Mouse (Mus musculus) forebrain, embryonic 11.5 days (tissue): ENCODE results near the gene Samd11. TPM values are rescaled to one million over a fixed set of nuclear protein-coding genes. Genes with fewer than 3 reads are reported as not detected.

Experiments
- ATAC-seq: fragments of 200-750 bp; cut with Nextera tagmentation; replicated peaks from 2 replicates; pipeline ENCODE4 v1.8.0; 2017; ENCODE audit warnings: moderate TSS enrichment; ENCODE audit not compliant: low FRiP score
- DNase-seq: peaks from one replicate; pipeline ENCODE4 v3.0.0-alpha.2; 2017; ENCODE audit warnings: low spot score
- H3K27ac ChIP-seq: fragments of 300-500 bp; sonication (generic); 2 replicates; pipeline ENCODE4 v1.5.1; 2014; ENCODE audit warnings: low read depth, low read length
- H3K27me3 ChIP-seq: fragments of 300-500 bp; sonication (generic); 2 replicates; pipeline ENCODE4 v1.6.1; 2014; ENCODE audit warnings: mild to moderate bottlenecking, low read length, mixed read lengths; ENCODE audit not compliant: control insufficient read depth, insufficient read depth
- H3K36me3 ChIP-seq: fragments of 300-500 bp; sonication (generic); 2 replicates; pipeline ENCODE4 v1.6.1; 2014; ENCODE audit warnings: mild to moderate bottlenecking, low read length, moderate library complexity, mixed read lengths; ENCODE audit not compliant: control insufficient read depth, insufficient read depth
- H3K4me1 ChIP-seq: fragments of 300-500 bp; sonication (generic); replicated peaks from 2 replicates; pipeline ENCODE4 v1.6.1; 2014; ENCODE audit warnings: low read length, mixed read lengths; ENCODE audit not compliant: control insufficient read depth, insufficient read depth
- H3K4me2 ChIP-seq: fragments of 300-500 bp; sonication (generic); 2 replicates; pipeline ENCODE4 v1.6.1; 2014; ENCODE audit warnings: low read depth, mild to moderate bottlenecking, low read length, moderate library complexity, mixed read lengths; ENCODE audit not compliant: severe bottlenecking
- H3K4me3 ChIP-seq: fragments of 300-500 bp; sonication (generic); 2 replicates; pipeline ENCODE4 v1.5.1; 2014; ENCODE audit warnings: low read depth, low read length
- H3K9ac ChIP-seq: fragments of 300-500 bp; sonication (generic); 2 replicates; pipeline ENCODE4 v1.6.1; 2014; ENCODE audit warnings: low read length
- H3K9me3 ChIP-seq: fragments of 300-500 bp; sonication (generic); 2 replicates; pipeline ENCODE4 v1.6.1; 2016; ENCODE audit warnings: low read length, mixed read lengths; ENCODE audit not compliant: control insufficient read depth
- WGBS: fragments of 180-500 bp; shearing (Covaris S2); extraction: QIAGEN DNeasy Blood & Tissue Kit; methylation state at CpG from one replicate; pipeline ENCODE4 v1.1.7; 2014; 5-methylcytosine and 5-hydroxymethylcytosine counted together
- polyA plus RNA-seq: library from polyadenylated mRNA; unstranded; fragments of >200 nt; fragmentation: Nextera tagmentation; extraction: Ambion mirVana; gene quantifications from 2 replicates; pipeline ENCODE4 v1.2.1, GENCODE M21; 2014

Gene Samd11
- polyA plus RNA-seq, result 1.4 and 2.0 TPM in 2 replicates

- H3K36me3 ChIP-seq, result no peaks in the 10 kb centered on the region
- H3K4me2 ChIP-seq, result peak within 1 kb of the TSS; percentile 28
- DNase-seq (no peak), ATAC-seq (peak; percentile 21; the same call in 1 of the 2 replicates)
- H3K4me3 ChIP-seq, result peak within 1 kb of the TSS; percentile 9
- no peaks in the 10 kb centered on the region for H3K9me3 ChIP-seq
- H3K4me1 ChIP-seq, result peaks cover 4% of the 10 kb centered on the region; the same call in 1 of the 2 replicates
- WGBS, result 2% methylated on average over 26 of the region's 26 CpGs
- no peak within 1 kb of the TSS for H3K9ac ChIP-seq
- no peak within 1 kb of the TSS for H3K27ac ChIP-seq
- H3K27me3 ChIP-seq, result peaks cover 24% of the 10 kb centered on the region
These were observed at the start of gene Samd11 for GRCm38 (mm10) chr4:156255078-156255839. TSS of gene Samd11 (minus strand) at chr4:156255657.

- peak; percentile 77 for ATAC-seq
- H3K4me1 ChIP-seq, result peaks cover 4% of the 10 kb centered on the region; the same call in 1 of the 2 replicates
- no peaks in the 10 kb centered on the region for H3K36me3 ChIP-seq
- H3K27me3 ChIP-seq, result peaks cover 24% of the 10 kb centered on the region
- peak overlapping the region; percentile 9 for H3K4me3 ChIP-seq
- no peak for DNase-seq
- peak overlapping the region; percentile 28 for H3K4me2 ChIP-seq
- WGBS, result under 1% methylated on average over 28 of the region's 30 CpGs
- no peak overlapping the region for H3K27ac ChIP-seq
- no peaks in the 10 kb centered on the region for H3K9me3 ChIP-seq
- no peak overlapping the region for H3K9ac ChIP-seq
These were observed 938 bp downstream of the Samd11 start for GRCm38 (mm10) chr4:156254361-156255077.

GRCm38 (mm10) chr4:156253043-156253442 lies 2.4 kb downstream of the Samd11 start:
- no peak overlapping the region for H3K27ac ChIP-seq
- H3K4me3 ChIP-seq, result no peak overlapping the region
- DNase-seq, result no peak
- H3K9ac ChIP-seq, result no peak overlapping the region
- ATAC-seq, result no peak
- H3K27me3 ChIP-seq, result peaks cover 24% of the 10 kb centered on the region
- no peak overlapping the region for H3K4me2 ChIP-seq
- H3K9me3 ChIP-seq, result no peaks in the 10 kb centered on the region
- WGBS, result 50% methylated on average over 7 of the region's 7 CpGs
- peaks cover 4% of the 10 kb centered on the region; the same call in 1 of the 2 replicates for H3K4me1 ChIP-seq
- no peaks in the 10 kb centered on the region for H3K36me3 ChIP-seq

- 46% methylated on average over 3 of the region's 3 CpGs for whole genome bisulfite sequencing
- peaks cover 4% of the 10 kb centered on the region; the same call in 1 of the 2 replicates for H3K4me1 ChIP-seq
- ATAC-seq (no peak), DNase-seq (no peak)
- no peak overlapping the region for H3K4me2 ChIP-seq
- H3K27ac ChIP-seq, result 0 out of 2 replicates have a peak overlapping the region, but pooled peaks have one; percentile 32
- H3K9me3 ChIP-seq, result no peaks in the 10 kb centered on the region
- H3K4me3 ChIP-seq, result no peak overlapping the region
- peaks cover 24% of the 10 kb centered on the region for H3K27me3 ChIP-seq
- H3K36me3 ChIP-seq, result no peaks in the 10 kb centered on the region
- H3K9ac ChIP-seq, result no peak overlapping the region
These were observed 2.8 kb downstream of the Samd11 start for GRCm38 (mm10) chr4:156252619-156253018.

- WGBS, result 42% methylated on average over 7 of the region's 7 CpGs
- DNase-seq, result no peak
- H3K4me3 ChIP-seq, result no peak overlapping the region
- no peaks in the 10 kb centered on the region; the same call in 1 of the 2 replicates for H3K36me3 ChIP-seq
- no peak overlapping the region for H3K4me2 ChIP-seq
- no peaks in the 10 kb centered on the region for H3K9me3 ChIP-seq
- peaks cover 4% of the 10 kb centered on the region; the same call in 1 of the 2 replicates for H3K4me1 ChIP-seq
- no peak for ATAC-seq
- peaks cover 24% of the 10 kb centered on the region for H3K27me3 ChIP-seq
- H3K9ac ChIP-seq, result no peak overlapping the region
- no peak overlapping the region for H3K27ac ChIP-seq
These were observed 3.3 kb downstream of the Samd11 start for GRCm38 (mm10) chr4:156252140-156252539.

GRCm38 (mm10) chr4:156251081-156251480 lies 4.4 kb downstream of the Samd11 start:
- Histone ChIP-seq H3K36me3 (peaks cover 3% of the 10 kb centered on the region), H3K27me3 (peaks cover 24% of the 10 kb centered on the region), H3K9me3 (no peaks in the 10 kb centered on the region), H3K4me1 (peaks cover 4% of the 10 kb centered on the region; the same call in 1 of the 2 replicates), H3K4me3 (no peak overlapping the region), H3K9ac (no peak overlapping the region), H3K4me2 (no peak overlapping the region), H3K27ac (no peak overlapping the region)
- ATAC-seq, result no peak
- 78% methylated on average over 8 of the region's 8 CpGs for WGBS
- no peak for DNase-seq

GRCm38 (mm10) chr4:156249567-156249966 lies 5.9 kb downstream of the Samd11 start:
- DNase-seq (no peak), ATAC-seq (no peak)
- Histone ChIP-seq H3K9me3 (no peaks in the 10 kb centered on the region), H3K4me3 (no peak overlapping the region), H3K4me2 (no peak overlapping the region), H3K9ac (no peak overlapping the region), H3K27me3 (peaks cover 14% of the 10 kb centered on the region), H3K27ac (no peak overlapping the region), H3K36me3 (peaks cover 12% of the 10 kb centered on the region), H3K4me1 (peaks cover 2% of the 10 kb centered on the region; the same call in 1 of the 2 replicates)
- WGBS, result 73% methylated on average over 11 of the region's 11 CpGs

GRCm38 (mm10) chr4:156236651-156237447 lies 18.6 kb downstream of the Samd11 start:
- no peaks in the 10 kb centered on the region for H3K27me3 ChIP-seq
- H3K27ac ChIP-seq, result peak overlapping the region; percentile 85; the same call in 1 of the 2 replicates
- peak overlapping the region; percentile 80 for H3K9ac ChIP-seq
- ATAC-seq (no peak), DNase-seq (no peak)
- no peaks in the 10 kb centered on the region for H3K9me3 ChIP-seq
- peak overlapping the region; percentile 93 for H3K4me3 ChIP-seq
- peak overlapping the region; percentile 63 for H3K4me2 ChIP-seq
- 25% methylated on average over 55 of the region's 60 CpGs for WGBS
- peaks cover 4% of the 10 kb centered on the region for H3K4me1 ChIP-seq
- peaks cover 23% of the 10 kb centered on the region; the same call in 1 of the 2 replicates for H3K36me3 ChIP-seq
